Mouse (Mus musculus): ENCODE data around the gene C1ql1.

- TF ChIP-seq GATA1 (IDR thresholded peaks at IDR 0.05; ENCODE audit: borderline replicate concordance, low read length) (no peak), FLI1 (IDR thresholded peaks at IDR 0.05; ENCODE audit: low read length) (no peak)
Observed at GRCm38 (mm10) chr11:102900763-102901162, 45.7 kb downstream of the C1ql1 start, which contains the start of gene Gfap.
